ENCODE assay signal across 1 mouse cellular context in the genomic region with DNA sequence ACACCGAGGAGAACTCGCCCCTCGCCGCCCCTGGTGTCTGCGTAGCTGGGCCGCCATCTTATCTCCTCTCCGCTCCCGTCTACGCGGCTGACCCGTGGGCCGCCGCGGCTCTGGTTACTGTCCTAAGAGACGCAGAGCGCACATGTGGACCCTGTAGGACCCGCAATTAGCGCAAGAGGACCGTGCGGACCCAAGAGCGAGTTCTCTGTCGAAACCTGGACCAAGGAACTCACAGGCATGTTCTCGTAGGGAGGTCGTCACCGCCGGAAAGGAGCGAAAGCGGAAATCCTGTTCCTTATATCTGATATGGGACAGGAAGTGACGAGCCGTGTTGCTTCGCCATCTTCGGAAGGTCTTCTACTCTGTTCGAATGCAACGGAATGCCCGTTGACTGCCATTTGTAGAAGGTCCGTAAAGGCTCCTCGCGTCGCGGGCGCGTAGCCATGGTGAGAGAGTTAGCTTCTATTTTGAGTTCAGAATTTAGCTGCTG.
TF ChIP-seq lines count a peak whose summit lies in the region.

A gene (minus strand): TSS at position 275 of the 490 bp plus-strand sequence.
A gene (plus strand): TSS at position 319 of the 490 bp plus-strand sequence.

TF ChIP-seq in MEL, 35 proteins besides CTCF, POLR2A, EP300 and RAD21 (continued from another document):
- TF ChIP-seq ZKSCAN1 (IDR thresholded peaks at IDR 0.05; ENCODE audit: low read depth, low read length): no peak
- peak; percentile 81; the same call in 1 of the 2 replicates for TF ChIP-seq MYB (IDR thresholded peaks at IDR 0.05; ENCODE audit: low read depth, low read length)
- no peak for TF ChIP-seq CHD2 (IDR thresholded peaks at IDR 0.05; ENCODE audit: low read length)
- peak; percentile 86 for TF ChIP-seq RCOR1 (IDR thresholded peaks at IDR 0.05; ENCODE audit: low read depth, low read length)
- peak; percentile 97 for TF ChIP-seq ZMIZ1 (IDR thresholded peaks at IDR 0.05; ENCODE audit: low read depth, low read length)
- peak; percentile 60; the same call in 1 of the 2 replicates for TF ChIP-seq TCF12 (IDR thresholded peaks at IDR 0.05; ENCODE audit: low read depth, low read length)
- TF ChIP-seq MAZ (IDR thresholded peaks at IDR 0.05; ENCODE audit: low read depth, low read length): no peak
- TF ChIP-seq POLR2AphosphoS2 (IDR thresholded peaks at IDR 0.05; ENCODE audit: low read length): peak; percentile 100
- no peak for TF ChIP-seq ZNF384 (IDR thresholded peaks at IDR 0.05; ENCODE audit: low read depth, low read length)
- no peak for TF ChIP-seq E2F4 (IDR thresholded peaks at IDR 0.05; ENCODE audit: borderline replicate concordance, low read depth, low read length)
- no peak for TF ChIP-seq ZC3H11A (IDR thresholded peaks at IDR 0.05; ENCODE audit: low read depth, low read length)
- TF ChIP-seq MYC (IDR thresholded peaks at IDR 0.05; ENCODE audit: low read depth, low read length): peak; percentile 93
- TF ChIP-seq SMC3 (IDR thresholded peaks at IDR 0.05; ENCODE audit: low read depth, low read length): no peak
- TF ChIP-seq TBP (IDR thresholded peaks at IDR 0.05; ENCODE audit: low read depth, low read length): peak; percentile 99
- no peak for TF ChIP-seq USF1 (IDR thresholded peaks at IDR 0.05; ENCODE audit: low read depth, low read length)
- TF ChIP-seq ETS1 (IDR thresholded peaks at IDR 0.05; ENCODE audit: low read depth, low read length): peak; percentile 56; the same call in 1 of the 2 replicates
- no peak for TF ChIP-seq CHD1 (IDR thresholded peaks at IDR 0.05; ENCODE audit: low read depth, low read length)
- TF ChIP-seq BHLHE40 (IDR thresholded peaks at IDR 0.05; ENCODE audit: borderline replicate concordance, low read depth, low read length): no peak
- peak; percentile 99 for TF ChIP-seq POLR2AphosphoS5 (IDR thresholded peaks at IDR 0.05; ENCODE audit: borderline replicate concordance, low read depth, low read length)
